Mouse (Mus musculus) neutrophil, adult 5-6 weeks (primary cell): Measurements from ENCODE around the gene Zfp626. TPM values are rescaled to one million over a fixed set of nuclear protein-coding genes. Genes with fewer than 3 reads are reported as not detected.
"Not testable (repeated sequence)": the region's sequence is repeated elsewhere in the genome, so short reads cannot be mapped to it uniquely, and the experiment has no call there.

Source experiments
- ATAC-seq: fragments of 151-379, 151-347 bp; 2 replicates; pipeline ENCODE4 v1.8.0; 2017; ENCODE audit warnings: mild to moderate bottlenecking, moderate TSS enrichment; ENCODE audit not compliant: insufficient number of reproducible peaks, poor library complexity, low FRiP score, severe bottlenecking; ENCODE audit errors: extremely low read depth
- total RNA-seq: library from RNA; stranded (forward); fragments of 200-1000 nt; gene quantifications from 2 replicates; pipeline ENCODE4 v1.2.3, GENCODE M21; 2017

Gene Zfp626
- total RNA-seq, 1 experiment from 2014 or later: 9.8 TPM

DNA sequence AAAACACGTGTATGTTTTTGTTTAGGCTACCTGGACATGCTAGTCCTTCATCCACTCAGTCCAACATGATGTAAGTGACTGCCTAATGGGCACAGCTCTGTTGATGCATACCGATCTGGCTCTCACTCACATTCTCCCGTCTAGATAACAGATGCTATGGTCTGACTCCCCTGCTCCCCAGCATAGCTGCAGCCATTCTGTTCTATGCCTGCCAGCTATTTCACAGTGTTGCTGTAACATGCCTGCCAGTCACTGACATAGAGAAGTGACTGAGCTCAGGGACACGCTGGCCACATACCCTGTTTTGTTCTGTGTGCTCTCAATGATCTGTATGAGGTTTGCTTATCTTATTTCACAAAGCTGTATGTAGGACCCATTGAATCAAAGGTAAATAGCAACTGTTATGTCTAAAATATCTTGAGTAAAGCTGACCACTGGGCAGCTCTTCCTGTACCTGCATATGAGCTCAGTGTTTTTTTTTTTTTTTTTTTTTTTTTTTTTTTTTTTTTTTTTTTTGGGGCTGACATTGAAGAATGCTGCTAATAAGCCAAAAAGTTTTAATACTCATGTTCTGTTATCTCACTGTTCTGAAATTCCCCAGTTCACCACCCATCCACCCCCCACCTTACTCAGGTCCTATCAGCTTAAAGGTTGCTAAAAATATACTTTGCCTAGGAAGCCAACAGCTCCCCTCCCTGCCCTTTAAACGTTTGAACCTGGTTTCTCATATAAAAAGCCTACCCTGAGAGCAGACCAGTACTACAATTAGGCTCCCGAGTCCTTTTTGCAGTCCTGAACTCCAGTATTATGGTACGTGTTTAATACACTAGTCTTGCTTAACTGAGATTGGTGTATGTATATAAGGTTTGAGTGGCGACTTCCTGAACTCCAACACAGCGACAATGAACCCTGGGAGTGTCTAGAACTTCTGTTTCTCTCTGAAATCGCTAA lies 52.6 kb downstream of the Zfp626 start:
- no peak for ATAC-seq

DNA sequence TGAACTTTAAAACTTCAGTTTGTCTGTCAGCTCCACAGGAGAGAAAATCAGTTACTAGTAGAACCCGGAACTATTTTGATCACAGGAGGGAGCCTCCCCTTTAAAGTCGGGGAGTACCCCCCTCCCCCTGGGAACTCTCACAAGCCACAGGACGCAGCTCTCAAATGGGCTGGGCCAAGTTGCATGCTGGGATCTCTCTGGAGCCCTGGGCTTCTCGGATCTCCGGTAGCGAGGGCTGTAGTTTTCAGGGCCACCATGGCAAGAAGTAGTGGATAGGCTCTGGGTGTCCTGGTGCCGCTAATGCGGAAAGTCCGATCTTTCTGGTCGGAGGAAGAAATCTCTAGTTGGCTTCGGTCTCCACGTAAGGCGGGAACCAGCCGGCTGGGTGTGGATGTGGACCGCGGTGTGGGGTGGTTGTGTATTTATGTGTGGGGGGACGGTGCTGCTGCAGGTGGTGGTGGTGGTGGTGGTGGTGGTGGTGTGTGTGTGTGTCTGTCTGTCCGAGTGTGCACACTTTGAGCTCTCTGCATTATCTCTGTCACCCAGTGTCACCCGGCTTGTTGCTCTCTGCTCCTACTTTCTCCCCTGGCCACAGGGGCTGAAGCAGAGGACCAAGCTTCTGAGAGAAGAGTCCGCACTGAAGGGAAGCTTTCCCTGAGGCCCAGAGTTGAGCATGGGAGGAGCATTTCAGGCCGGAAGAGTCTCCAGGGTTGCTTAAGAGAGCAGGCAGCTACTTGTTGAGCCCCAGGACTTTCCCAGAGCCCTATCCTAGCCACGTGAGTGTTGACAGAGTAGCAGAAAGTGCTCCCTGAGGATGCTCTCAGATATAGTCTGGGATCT lies 53.6 kb downstream of the Zfp626 start:
- peak; percentile 93 for ATAC-seq

DNA sequence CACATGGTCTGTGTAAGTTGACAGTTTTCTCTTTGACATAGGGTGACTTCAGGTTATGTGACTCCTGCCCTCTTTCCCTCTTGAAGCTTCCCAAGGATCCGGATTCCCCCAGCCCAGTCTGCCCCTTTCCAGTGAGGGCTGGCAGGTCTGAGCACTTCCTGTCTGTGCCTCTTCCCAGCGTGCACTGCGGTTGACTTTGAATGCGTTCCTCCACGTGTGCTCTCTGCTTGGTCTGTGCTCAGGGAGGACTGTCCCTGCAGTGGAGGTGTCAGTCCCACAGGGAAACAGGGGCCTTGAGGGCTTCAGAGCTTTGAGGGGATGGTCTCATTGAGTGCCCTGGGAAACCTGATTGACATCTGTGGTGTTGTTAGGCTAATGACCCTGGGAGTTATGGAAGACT lies 55.6 kb downstream of the Zfp626 start:
- ATAC-seq: not testable (repeated sequence)

Other genes with a start within 250 kb of the Zfp626 start
- gene Akt2, start 215.6 kb upstream of the Zfp626 start, total RNA-seq: 175 and 194 TPM in 2 replicates
- not detected in 2 replicates for gene Ttc9b, start 153.3 kb upstream of the Zfp626 start, total RNA-seq
- gene Map3k10, start 132.6 kb upstream of the Zfp626 start, total RNA-seq: 3.7 and 7.2 TPM in 2 replicates
- gene Zfp607b, start 117.9 kb upstream of the Zfp626 start, total RNA-seq: 1.7 and 6.6 TPM in 2 replicates
- gene Zfp60, start 75.8 kb upstream of the Zfp626 start, total RNA-seq: 8.3 and 13.0 TPM in 2 replicates
- 6.9 and 7.9 TPM in 2 replicates for gene Zfp59, start 31.4 kb downstream of the Zfp626 start, total RNA-seq
- gene Zfp607a, start 50.3 kb downstream of the Zfp626 start, total RNA-seq: 15.7 and 18.9 TPM in 2 replicates
- gene Zfp974, start 122.3 kb downstream of the Zfp626 start, total RNA-seq: 12.8 and 13.5 TPM in 2 replicates
- gene Zfp780b, start 172.0 kb downstream of the Zfp626 start, total RNA-seq: 23.8 and 25.6 TPM in 2 replicates
- gene Zfp850, start 206.9 kb downstream of the Zfp626 start, total RNA-seq: 9.8 and 13.3 TPM in 2 replicates
- 102 and 105 TPM in 2 replicates for gene Psmc4, start 242.9 kb downstream of the Zfp626 start, total RNA-seq